Mouse (Mus musculus): Measurements from ENCODE around the gene Wfdc10.
A peak's percentile ranks its signal among the peaks of the same experiment; 100 is the strongest.
"Not testable (repeated sequence)": the region's sequence is repeated elsewhere in the genome, so short reads cannot be mapped to it uniquely, and the experiment has no call there.

Gene Wfdc10

DNA sequence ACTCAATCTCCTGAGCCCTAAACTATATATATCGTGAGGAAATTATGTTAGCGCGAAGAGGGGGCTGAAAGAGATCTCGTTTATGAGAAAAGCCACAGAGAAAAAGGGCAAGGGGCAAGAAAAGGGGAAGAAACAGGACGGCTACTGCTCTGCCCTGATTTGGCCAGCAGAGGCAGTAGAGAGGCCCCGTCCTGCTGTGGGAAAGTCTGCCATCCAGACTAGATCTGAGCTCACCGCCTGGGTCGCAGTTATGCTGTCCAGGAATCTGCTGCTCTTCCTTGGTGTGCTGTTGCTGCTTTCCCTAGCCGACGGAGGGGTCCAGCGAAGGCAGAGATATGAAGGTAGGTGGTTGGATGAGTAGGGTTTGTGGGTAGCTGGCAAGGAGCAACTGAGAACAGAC, at the start of gene Wfdc10:
Gene Wfdc10 (plus strand): TSS at position 189 of the 400 bp plus-strand sequence.
- DNase-seq (ENCODE audit: low spot score) = peak; percentile 70

DNA sequence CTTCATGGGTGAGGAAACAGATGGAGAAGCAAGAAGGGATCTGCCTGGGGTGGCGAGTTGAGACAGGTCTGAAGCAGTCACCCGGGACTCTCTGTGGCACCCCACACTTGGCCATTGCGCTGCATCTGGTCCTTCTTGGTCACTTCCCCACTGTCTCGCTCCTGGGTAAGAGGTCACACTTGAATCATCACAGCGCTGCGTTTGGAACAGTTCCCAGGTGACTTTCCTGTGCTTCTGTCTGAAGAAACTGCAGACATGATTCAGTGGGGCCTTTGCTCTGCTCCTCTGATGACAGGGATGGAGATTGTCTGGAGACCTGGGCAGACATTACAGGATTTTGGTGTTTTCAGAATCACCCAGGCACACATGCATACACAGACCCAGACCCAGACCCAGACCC, 47.1 kb upstream of the Wfdc10 start:
- no peak for DNase-seq (ENCODE audit: low spot score)

GRCm38 (mm10) chr2:164613471-164613870, 42.4 kb upstream of the Wfdc10 start, which contains the start of the genes Wfdc6b and Wfdc8:
TSS of gene Wfdc6b (plus strand) at chr2:164613522.
TSS of gene Wfdc8 (minus strand) at chr2:164613626.
- DNase-seq (ENCODE audit: low spot score) = not testable (repeated sequence)

DNA sequence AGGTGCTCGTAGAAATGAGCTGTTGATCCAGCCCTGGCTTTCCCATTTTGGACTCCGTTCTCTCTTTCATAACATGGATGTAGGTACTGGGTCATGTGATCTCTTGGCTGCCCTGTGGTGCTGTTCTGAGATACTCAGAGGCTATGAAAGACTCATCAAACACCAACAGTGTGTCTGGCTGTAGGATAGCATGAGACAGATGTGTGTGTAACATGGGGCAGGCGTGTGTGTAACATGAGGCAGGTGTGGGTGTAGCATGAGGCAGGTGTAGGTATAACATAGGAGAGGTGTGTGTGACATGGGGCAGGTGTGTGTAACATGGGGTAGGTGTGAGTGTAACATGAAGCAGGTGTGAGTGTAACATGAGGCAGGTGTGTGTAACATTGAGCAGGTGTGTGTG, 40.5 kb upstream of the Wfdc10 start:
- DNase-seq (ENCODE audit: low spot score) = no peak

DNA sequence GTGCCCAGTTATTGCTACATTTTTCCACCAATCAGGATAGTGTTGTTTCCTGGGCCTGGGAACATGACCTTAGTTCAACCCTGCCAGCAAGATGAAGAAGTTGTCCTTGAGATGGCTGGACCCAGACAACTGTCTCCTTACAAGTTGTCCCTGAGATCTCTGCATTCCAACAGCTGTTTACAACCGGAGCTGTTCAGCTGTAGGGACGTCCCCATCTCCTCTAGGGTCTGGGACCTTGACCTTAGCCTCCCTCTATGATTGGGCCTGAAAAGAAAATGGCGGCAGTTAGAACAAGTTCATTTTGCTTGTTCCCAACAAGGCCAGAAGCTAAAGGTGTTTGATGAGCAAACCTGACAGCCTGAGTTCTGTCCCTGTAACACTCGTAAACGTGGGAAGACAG, 36.8 kb upstream of the Wfdc10 start:
- DNase-seq (ENCODE audit: low spot score) = no peak

GRCm38 (mm10) chr2:164621775-164622174, 34.1 kb upstream of the Wfdc10 start:
- no peak for DNase-seq (ENCODE audit: low spot score)

DNA sequence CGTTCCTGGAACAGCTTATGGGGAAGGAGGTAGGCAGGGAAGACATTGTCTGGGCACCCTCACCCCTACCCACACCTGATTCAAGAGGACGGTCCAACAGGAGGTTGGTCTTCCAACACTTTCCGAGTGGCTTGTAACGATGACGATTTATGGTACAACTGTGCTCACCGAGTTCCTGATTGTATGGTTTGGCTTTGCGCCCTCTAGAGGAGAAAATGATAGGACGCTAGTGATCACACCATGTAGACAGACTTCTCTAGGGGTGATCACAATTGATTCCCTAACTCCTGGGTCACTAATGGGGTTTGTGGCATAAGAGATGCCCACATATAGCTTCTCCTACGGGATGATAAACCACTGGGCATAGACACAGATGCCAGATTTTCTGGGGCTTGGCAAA, 20.6 kb upstream of the Wfdc10 start:
- peak; percentile 25 for DNase-seq (ENCODE audit: low spot score)

DNA sequence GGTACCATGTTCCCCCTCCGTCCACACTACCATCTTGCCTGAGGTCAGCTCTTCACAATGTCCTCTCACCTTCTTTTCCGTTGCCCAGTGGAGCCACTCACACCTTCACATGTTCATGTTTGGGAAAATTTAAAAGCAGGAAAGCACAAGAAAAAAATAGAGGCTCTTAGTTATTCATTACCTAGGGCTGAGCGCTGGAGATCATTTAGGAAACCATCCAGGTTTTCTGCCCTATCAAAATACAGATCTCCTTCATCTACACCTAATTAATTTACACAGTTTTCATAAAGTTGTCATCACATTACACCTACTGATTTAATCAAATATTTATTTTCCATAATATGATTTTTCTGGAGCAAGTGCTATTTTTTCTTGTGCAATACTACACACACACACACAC, 17.1 kb upstream of the Wfdc10 start, which contains the start of gene Wfdc16:
Gene Wfdc16 (minus strand): TSS at position 101 of the 400 bp plus-strand sequence.
- no peak for DNase-seq (ENCODE audit: low spot score)

- DNase-seq (ENCODE audit: low spot score) = no peak
Observed at GRCm38 (mm10) chr2:164641129-164641528, 14.7 kb upstream of the Wfdc10 start.

- no peak for DNase-seq (ENCODE audit: low spot score)
Observed at GRCm38 (mm10) chr2:164641881-164642673, 13.8 kb upstream of the Wfdc10 start.

- DNase-seq (ENCODE audit: low spot score) = no peak
Observed at GRCm38 (mm10) chr2:164656483-164656882, 637 bp downstream of the Wfdc10 start, which contains the start of gene Wfdc9. TSS of gene Wfdc9 (minus strand) at chr2:164656583.

- no peak for DNase-seq (ENCODE audit: low spot score)
Observed at GRCm38 (mm10) chr2:164664851-164665250, 9.0 kb downstream of the Wfdc10 start.

DNA sequence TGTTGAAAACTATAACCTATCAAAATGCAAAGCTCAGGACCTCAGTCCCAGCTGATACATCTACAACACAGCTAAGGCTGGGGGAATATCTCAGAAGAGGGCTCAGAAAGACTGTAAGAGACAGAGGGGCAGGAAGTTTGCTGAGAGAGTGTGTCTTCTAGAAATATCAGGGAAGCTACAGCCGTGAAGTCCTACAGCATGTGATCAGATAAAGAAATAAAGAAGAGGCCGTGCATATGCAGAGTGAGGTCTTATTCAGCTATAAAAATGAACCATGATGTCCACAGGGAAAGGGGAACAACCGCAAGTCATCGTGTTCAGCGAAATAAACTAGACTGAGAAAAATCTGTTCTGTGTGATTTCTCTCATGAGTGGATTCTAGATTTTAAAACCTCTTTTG, 14.4 kb downstream of the Wfdc10 start:
- DNase-seq (ENCODE audit: low spot score) = no peak

DNA sequence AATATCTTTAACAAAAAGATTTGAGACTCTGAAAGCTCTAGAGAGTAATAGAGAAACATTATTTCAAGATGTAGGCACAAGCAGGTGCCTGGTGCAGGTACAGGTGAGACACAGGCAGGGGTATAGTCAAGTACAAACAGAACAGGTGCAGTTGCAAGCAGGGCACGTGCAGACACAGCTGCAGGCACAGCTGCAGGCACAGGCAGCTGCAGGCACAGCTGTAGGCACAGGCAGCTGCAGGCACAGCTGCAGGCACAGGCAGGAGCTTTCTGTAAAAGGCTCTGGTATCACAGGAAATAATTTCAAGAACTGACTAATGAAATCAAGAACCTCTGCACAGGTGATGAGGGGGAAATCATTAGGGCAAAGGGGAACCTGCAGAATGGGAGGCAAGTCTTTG, 15.1 kb downstream of the Wfdc10 start:
- DNase-seq (ENCODE audit: low spot score) = no peak

DNA sequence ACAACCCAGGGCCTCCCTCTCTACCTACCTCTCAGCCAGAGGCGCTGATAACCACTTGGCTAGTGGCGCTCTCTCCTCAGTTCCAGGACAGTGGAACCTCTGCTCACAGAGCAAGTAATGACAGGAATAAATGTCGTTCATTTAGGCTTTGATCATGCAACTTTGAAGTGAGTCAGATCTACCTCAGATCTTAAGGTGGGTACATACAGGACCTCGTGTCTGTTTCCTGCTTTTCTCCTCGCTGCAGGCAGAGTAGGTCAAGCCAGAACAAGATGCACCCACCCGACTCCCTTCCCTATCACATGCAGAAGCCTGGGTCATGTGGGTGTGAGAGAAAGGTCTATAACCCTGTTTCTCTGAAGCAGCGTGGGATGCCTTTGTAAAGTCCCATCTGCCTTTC, 18.1 kb downstream of the Wfdc10 start, which contains the start of gene Wfdc11:
Gene Wfdc11 (minus strand): TSS at position 101 of the 400 bp plus-strand sequence.
- no peak for DNase-seq (ENCODE audit: low spot score)

- no peak for DNase-seq (ENCODE audit: low spot score)
Observed at GRCm38 (mm10) chr2:164676103-164676502, 20.3 kb downstream of the Wfdc10 start.

DNA sequence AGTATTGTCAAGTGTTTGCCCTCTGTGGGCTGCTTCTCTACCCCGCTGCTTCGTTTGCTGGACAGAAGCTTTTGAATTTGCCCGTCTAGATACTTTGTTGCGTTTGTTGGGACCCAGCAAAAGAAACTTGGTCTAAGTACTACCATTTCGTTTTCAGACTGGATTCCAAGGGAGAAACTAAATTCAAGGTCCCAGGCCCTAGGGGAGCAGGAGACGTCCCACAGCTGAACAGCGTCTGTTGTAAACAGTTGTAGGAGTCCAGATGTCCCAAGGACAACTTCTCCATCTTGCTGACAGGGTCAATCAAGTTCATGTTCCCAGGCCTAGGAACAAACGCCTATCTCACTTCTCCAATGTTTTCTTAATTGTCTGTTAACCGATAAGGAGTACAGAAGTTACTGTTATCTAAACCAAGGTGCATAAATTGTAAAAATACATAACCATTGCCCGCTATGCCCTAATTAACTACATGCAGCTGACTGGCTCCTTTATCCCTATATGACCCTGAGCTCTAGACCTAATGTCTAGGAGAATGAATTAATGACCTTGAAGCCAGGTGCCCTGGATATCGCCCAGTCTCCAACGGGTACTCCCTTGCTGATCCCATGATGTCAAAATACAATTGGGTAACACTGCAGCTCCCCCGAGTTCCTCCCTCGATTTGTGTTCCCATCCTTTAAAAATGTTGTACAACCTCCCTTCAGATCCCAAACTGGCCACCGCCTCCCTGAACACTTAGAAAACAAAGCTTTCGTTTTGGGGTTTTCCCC, 21.3 kb downstream of the Wfdc10 start:
- no peak for DNase-seq (ENCODE audit: low spot score)

DNA sequence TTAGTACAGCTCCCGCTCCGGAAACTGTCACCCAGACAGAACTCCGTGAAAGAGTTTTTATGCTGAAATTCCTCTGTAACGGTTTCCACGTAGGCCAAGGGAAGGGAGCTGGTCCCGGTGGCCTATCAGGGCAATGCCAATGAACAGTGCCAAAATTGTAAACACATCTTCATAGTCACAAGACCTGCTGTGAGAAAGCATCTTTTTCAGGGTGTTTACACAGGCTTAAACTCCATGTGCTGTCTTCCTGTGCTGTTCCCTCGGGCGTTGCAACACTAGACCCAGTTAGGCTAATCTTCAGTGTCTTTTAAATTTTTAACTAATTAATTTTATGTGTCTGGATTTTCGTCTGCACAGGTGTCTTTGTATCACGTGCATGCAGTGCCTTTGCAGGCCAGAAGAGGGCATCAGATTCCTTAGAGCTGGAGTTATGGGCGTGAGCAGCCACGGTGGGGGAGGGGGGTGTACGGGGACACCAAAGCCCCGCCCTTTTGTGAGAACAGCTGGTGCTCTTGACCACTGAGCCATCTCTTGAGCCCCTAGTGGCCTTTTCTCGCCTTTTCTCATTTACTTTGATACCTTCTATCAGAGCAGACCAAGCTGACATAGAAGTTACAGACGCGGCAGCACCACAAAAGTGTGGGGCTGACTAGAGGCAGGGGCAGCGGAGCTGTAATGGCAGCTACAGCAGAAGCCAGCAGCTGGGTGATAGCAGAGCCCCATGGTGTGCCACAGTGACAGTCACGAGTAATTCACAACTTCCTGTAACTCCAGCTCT, 23.2 kb downstream of the Wfdc10 start:
- DNase-seq (ENCODE audit: low spot score) = peak; percentile 84

- DNase-seq (ENCODE audit: low spot score) = peak; percentile 64
Observed at GRCm38 (mm10) chr2:164679906-164680305, 24.1 kb downstream of the Wfdc10 start.

- DNase-seq (ENCODE audit: low spot score) = no peak
Observed at GRCm38 (mm10) chr2:164684807-164685206, 29.0 kb downstream of the Wfdc10 start, which contains the start of gene Wfdc13. TSS of gene Wfdc13 (plus strand) at chr2:164685107.

DNA sequence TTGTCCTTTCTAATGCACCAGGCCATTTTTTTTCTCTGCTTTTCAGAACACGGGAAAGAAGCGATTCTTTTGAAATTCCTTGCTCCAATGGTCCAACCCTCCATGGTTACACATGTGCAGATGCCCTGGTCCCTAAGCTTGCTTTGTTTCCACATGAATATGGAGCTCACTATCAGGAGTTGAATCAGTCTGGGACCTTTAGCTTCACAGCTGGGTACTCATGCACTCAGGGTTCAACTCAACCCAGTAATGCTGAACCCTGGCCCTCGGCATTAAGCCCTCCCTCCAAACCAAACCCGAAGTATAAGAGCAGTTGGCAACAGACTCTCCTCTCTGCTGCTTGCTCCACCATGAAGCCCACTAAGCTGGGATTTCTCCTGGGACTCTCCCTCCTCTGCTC, 42.4 kb downstream of the Wfdc10 start, which contains the start of gene Spint4:
Gene Spint4 (plus strand): TSS at position 301 of the 400 bp plus-strand sequence.
- DNase-seq (ENCODE audit: low spot score) = no peak

GRCm38 (mm10) chr2:164700959-164701358, 45.1 kb downstream of the Wfdc10 start:
- no peak for DNase-seq (ENCODE audit: low spot score)

Measured in embryo, embryonic 10 days (tissue).